Mouse (Mus musculus) testis, postnatal 14 days (tissue): ENCODE measurements around the gene Gprasp2.
"Not testable (repeated sequence)": the region's sequence is repeated elsewhere in the genome, so short reads cannot be mapped to it uniquely, and the experiment has no call there.

ENCODE experiments used
- DNase-seq: peaks from one replicate; pipeline ENCODE4 v3.0.0; 2021; ENCODE audit warnings: low spot score

Gprasp2 gene

GRCm38 (mm10) chrX:135838521-135839360 is at the start of gene Gprasp2:
Gene Gprasp2 (plus strand): TSS chrX:135839034.
- DNase-seq = peak; percentile 56

GRCm38 (mm10) chrX:135791536-135791935 is 47.3 kb upstream of the Gprasp2 start:
- no peak for DNase-seq

- no peak for DNase-seq
These were observed 46.5 kb upstream of the Gprasp2 start for GRCm38 (mm10) chrX:135792326-135792725.

DNA sequence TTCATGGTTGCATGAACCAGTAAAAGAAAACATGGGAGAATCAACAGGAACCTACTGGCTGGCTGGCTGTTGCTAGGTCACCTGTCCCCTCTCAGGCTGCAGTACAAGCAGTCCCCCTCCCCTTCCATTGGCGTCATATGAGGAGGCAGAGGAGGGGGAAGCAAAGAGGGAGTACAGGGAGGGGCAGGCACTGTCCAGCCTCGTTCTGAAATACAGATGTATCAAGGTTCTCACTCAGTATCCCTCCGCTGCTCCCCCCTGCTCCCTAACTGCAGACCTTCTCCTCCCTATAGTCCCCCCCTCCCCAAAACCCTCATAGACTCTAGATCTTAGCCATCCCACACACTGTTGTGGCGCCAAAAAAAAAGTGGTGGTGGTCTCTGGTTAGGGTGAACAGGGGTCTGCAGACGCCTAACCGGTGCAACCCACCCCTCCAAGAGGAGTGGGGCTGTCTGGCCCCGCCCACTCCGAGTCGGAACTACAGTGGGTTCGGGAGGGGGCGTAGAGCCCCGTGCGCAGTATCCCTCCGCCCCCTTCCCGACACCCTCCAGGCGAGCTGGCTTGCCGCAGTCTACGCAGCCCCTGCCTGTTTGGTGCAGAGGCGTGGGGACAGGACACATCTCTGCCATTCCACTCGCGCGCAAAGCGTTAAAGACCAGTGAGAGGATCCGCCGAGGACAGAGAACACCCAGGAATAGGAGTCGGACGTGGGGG is 43.1 kb upstream of the Gprasp2 start:
- peak; percentile 60 for DNase-seq

GRCm38 (mm10) chrX:135796305-135797211 is 42.3 kb upstream of the Gprasp2 start:
- DNase-seq = not testable (repeated sequence)

DNA sequence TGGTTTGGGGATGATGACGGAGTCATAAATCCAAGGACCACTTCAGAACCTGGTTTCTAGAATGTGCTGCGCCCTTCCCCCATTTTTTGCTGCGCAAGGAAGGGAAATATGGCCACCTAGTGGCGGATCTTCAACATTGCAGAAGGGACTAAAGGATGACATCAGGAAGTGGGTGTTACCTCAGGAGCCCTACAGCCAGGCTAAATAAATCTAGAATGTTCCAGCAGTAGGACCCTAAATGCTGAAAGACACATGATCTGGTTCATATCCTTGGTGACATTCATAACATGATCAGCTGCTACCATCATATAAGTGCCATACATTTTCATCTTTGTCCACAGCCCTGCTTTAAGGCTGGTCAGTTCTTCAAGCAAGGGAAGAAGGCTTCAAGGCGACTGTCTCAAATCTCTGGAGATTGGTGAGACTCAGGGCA is 41.6 kb upstream of the Gprasp2 start, which contains the start of gene Bhlhb9:
Bhlhb9 (plus strand) TSS at position 383 of the 433 bp plus-strand sequence.
- DNase-seq = not testable (repeated sequence)

DNA sequence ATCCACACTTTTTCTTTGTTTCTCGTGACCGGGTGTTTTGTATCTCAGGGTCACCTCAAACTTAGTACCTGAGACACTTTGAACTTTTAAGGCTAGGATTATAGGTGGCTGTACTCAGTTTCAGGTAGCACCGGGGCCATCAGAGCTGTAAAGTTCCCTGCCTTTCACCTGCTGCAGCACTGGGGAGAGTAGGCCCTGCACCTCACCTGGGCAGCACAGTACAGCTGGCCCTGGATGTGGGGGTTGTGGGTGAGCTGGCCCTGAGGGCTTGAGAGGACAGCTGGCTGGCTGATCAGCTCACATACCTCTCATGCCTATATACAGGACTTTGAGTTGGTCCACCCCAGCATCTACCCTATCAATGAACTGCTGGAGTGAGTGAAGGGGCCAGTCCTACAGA is 34.7 kb upstream of the Gprasp2 start:
- no peak for DNase-seq

GRCm38 (mm10) chrX:135805780-135806179 is 33.1 kb upstream of the Gprasp2 start:
- DNase-seq = no peak

GRCm38 (mm10) chrX:135835896-135836295 is 2.9 kb upstream of the Gprasp2 start:
- not testable (repeated sequence) for DNase-seq

DNA sequence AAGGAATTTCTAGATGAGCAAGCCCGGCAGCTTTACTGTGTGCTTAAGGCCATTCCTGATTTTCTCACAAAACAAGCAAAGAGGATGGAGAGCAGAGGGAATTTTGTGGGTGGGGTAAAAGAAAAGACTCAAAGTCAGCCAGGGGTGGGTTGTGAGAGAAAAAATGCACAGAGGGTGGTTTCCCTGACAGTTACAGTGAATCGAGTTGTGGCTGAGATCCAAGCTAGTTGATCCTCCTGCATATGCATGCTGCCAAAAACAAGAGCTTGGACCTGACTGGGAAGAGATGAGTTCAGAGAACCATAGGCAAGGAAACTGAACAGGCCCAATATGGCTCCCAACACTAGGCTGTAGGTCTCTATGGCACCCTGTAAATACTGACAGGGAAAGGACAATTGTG is 938 bp upstream of the Gprasp2 start:
- DNase-seq = no peak

DNA sequence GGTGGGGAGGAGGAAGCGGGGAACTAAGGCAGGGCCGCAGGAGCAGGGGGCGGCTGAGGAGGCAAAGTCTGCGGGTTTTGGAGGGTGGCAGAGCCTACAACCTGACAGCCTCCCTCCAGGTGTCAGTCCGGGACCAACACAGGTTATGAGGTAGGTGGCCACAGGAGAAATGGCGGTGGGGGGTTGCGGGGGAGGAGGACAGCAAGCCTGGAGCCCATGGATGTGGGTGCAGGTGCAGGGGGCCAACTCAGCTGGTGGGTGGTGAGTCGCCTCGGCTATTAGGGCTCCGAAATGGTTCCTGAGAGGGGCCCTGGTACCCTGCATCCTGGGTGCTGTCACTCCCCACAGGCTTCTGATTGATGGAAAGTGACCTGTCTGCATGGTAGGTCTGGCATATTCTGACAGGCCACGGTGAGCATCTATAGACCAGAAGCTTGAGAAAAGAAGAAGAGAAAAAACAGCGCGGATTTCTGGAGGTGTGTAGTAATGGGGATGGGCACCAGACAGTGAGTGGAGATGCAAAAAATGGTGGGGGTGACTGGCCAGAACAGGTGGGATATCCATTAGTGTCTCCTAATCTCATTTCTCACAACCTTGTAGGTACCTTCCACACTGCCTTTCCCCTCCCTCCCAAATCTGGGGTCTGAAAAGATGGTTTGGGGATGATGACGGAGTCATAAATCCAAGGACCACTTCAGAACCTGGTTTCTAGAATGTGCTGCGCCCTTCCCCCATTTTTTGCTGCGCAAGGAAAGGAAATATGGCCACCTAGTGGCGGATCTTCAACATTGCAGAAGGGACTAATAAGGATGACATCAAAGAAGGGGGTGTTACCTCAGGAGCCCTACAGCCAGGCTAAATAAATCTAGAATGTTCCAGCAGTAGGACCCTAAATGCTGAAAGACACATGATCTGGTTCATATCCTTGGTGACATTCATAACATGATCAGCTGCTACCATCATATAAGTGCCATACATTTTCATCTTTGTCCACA is 860 bp downstream of the Gprasp2 start:
- DNase-seq = not testable (repeated sequence)

DNA sequence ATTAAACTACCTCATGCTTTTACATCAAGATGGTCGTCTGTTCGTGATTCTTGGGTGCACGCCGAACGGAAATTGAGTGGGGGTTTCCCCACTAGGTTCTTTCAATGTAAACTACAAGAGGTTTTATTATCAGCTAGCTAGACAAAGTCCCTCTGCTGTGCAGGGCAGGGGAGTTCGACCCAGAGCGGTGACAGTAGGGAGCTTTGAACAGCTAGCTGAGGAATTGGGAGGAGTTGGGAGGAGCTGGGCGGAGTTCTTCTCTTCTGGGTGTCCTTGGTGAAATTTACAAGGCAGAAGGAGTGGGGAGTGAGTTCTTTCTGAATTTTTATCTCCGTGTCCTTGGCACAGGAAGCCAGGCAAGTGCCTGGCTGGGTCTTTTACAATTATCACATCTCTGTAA is 28.0 kb downstream of the Gprasp2 start:
- peak; percentile 44 for DNase-seq

DNA sequence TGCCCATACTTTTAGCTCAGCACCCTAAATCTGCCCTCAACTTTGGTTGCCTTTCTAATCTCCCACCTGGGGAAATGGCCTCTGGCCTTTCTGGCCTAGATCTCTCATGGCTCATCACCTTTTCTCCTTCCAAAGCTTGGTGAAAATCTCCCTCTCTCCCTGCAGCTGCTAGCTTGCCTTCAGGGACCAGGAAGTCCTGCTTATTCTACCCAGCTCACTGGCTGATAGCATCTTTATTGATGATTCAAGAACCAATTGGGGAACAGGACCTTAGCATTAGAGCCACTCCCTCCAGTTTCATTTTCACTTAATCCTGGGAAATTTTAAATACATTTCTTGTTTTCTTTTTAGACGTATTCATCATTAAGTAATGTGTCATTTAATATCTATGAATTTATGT is 37.8 kb downstream of the Gprasp2 start:
- no peak for DNase-seq

DNA sequence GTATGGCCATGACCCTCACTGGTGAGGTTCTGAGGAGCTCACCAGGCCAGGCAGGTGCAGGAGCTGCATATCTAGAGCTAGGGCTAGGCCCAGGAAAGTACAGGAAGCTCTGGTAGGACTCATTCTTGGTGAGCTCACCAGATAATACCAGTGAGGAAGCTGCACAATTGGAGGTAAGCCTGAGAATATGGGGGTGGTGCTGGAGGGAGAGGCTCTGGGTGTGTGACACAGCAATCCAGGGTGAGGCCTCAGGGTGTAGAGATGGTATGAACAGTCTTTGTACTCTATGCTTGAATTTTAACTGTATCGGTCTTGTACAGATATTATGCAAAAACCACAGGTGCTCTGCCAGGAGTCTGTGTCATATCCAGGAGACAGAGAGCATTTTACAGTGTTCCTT is 40.8 kb downstream of the Gprasp2 start:
- DNase-seq = no peak

GRCm38 (mm10) chrX:135885411-135886233 is 46.8 kb downstream of the Gprasp2 start:
- DNase-seq = peak; percentile 89

DNA sequence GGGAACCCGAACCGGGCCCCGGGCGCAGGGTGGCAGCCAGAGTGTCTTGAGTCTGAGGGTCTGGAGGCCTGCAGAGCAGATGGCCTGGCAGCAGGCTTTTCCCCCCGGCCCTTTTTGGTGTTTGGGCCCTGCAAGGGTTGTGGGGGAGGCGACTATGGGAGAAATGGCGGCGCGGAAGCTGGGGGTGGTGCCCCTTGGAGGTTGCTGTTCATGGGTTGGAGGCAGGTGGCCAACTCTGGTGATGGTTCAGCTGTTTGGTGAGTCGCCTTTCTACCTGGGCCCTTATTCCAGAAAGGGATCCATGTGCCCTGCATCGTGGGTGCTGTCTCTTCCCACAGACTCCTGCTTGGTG is 47.4 kb downstream of the Gprasp2 start:
- peak; percentile 19 for DNase-seq
